Mouse (Mus musculus) left cerebral cortex, adult 18-20 months (tissue): ENCODE data around the gene Hbq1a. TPM values are rescaled to one million over a fixed set of nuclear protein-coding genes. Genes with fewer than 3 reads are reported as not detected.
A peak's percentile ranks its signal among the peaks of the same experiment; 100 is the strongest.
"Not testable (repeated sequence)": the region's sequence is repeated elsewhere in the genome, so short reads cannot be mapped to it uniquely, and the experiment has no call there.

Experiments used
- DNase-seq, 2 experiments: peaks; one replicate each; pipeline ENCODE4 v3.0.0; 2021 to 2022; ENCODE audit warnings: low spot score in 2 of 2, mixed read lengths in 1 of 2
- total RNA-seq, 2 experiments: library from RNA; stranded (reverse); gene quantifications; 2 replicates each; pipeline ENCODE4 v1.2.3; 2021

Gene Hbq1a
- total RNA-seq, 2 experiments from 2014 or later, result 1.3 to 2.5 TPM

DNA sequence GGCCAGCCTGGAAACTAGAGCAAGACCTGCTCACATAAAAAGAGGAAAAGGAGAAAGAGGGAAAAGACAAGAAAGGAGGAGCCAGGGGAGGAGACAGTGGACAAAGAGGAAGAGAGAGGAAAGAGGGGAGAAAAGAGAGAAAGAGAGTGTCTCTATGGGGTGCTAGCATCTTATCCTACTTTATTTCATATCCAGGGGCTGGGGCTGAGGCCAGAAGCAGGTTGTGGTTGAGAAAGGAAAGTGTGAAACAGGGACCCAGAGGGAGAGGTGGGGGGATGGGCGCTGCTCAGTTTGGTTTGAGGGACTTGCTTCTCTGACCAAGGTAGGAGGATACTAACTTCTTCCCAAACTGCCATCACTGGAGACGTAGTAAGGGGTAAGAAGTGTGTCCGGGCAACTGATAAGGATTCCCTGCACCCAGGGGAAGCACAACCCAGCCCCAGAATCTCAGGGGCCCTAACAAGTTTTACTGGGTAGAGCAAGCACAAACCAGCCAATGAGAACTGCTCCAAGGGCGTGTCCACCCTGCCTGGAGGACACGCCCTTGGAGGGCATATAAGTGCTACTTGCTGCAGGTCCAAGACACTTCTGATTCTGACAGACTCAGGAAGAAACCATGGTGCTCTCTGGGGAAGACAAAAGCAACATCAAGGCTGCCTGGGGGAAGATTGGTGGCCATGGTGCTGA lies 16.6 kb upstream of the Hbq1a start, which contains the start of gene Hba-a1:
TSS of gene Hba-a1 (plus strand) at position 421 of the 687 bp plus-strand sequence.
- not testable (repeated sequence) for DNase-seq

DNA sequence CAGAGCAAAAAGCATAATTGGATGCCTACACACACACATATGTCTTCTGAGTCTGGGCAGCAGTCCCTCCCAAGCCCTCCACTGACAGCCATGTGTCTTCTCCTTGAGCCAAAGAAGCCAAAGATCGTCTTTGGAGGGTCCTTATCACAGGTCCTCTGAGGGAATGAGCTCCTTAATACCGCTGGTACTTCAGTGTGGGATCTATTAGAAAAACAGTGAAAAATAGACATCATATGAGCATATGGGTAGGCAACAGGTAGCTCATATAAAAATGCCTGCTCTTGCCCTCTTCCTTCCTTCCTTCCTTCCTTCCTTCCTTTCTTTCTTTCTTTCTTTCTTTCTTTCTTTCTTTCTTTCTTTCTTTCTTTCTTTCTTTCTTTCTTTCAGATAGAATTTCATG lies 15.3 kb upstream of the Hbq1a start:
- not testable (repeated sequence) for DNase-seq

DNA sequence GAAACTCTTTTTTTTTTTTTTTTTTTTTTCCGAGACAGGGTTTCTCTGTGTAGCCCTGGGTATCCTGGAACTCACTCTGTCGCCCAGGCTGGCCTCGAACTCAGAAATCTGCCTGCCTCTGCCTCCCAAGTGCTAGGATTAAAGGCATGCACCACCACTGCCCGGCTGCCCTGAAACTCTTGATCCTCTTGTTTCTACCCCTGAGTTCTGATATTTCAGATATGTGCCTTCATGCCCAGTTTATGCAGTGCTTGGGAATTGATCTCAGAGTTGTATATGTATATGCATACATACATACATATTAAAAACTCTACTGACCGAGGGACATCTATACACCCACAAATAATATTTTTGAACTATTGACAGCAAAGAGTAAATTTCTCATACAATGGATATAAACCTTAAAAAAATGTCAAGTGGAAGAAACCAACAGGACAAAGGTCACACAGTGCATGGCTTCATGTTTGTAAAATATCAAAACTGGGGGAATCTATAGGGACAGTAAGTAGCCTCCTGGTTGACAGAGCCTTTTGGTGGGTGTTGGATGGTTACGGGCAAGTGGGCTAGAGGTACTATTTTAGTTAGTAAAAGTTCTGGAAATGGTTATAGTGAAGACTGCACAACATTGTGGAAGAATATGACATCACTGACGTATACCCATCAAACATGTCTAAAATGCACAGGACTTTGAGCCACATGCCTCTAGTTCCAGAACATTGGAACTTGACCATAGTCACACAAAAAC lies 14.7 kb upstream of the Hbq1a start:
- no peak for DNase-seq

DNA sequence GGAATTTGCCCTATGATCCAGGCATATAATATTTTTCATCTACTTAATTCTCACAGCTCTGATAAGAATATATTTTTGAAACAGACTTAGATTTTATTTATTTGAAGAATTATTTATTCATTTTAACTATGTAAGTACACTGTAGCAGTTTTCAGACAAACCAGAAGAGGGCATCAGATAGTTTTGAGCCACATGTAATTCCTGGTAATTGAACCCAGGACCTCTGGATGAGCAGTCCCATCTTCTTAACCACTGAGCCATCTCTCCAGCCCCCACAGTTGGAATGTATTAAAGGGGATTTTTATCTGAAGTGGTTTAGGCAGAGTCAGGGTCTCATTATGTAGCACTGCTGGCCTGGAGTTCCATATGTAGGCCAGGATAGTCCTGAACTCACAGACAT lies 14.0 kb upstream of the Hbq1a start:
- not testable (repeated sequence) for DNase-seq

DNA sequence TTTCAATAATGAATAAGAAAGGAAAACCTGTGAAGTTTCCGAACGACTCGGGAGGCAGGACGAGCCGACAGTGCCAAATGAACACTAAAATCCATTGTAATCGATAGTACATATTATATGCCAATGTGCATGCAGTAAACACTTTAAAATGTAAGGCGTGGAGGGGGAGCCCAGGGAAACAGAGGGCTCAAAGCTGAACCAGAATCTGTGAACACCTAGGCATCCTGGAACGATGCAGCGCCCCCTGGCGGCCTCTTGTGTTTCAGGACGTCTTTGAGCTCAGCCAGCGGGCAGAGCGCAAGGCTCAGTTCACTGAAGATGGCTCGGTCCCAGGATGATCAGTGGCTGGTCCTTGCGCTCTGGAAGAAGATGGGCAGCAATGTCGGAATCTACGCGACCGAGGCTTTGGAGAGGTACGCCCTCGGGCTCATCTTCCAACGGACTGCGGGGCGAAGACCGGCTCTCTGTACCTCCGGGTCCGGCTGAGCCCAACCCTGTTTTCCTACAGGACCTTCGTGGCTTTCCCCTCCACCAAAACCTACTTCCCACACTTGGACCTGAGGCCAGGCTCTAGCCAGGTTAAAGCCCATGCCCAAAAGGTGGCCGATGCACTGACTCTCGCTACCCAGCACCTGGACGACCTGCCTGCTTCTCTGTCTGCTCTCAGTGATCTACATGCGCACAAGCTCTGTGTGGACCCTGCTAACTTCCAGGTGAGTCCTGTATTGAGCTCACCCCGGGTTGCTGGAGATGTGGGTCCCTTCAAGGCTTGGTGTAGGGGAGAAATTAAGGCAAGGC lies 13.0 kb upstream of the Hbq1a start, which contains the start of gene Hbq1b:
TSS of gene Hbq1b (plus strand) at position 271 of the 798 bp plus-strand sequence.
- DNase-seq, result peak; percentile 78 to 79

DNA sequence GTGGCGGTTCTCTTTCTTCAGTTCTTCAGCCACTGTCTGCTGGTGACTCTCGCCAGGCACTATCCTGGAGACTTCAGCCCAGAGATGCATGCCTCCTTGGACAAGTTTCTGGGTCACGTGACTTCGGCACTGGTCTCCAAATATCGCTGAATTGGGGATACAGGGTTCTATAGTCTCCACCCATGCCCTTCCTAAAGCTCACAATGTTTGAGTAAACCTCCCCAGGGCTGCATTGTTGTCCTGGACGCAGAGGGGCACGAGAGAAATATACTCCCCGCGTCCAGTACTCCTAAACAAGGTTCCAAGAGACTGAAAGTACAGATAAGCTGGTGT lies 12.4 kb upstream of the Hbq1a start:
- DNase-seq, result no peak

DNA sequence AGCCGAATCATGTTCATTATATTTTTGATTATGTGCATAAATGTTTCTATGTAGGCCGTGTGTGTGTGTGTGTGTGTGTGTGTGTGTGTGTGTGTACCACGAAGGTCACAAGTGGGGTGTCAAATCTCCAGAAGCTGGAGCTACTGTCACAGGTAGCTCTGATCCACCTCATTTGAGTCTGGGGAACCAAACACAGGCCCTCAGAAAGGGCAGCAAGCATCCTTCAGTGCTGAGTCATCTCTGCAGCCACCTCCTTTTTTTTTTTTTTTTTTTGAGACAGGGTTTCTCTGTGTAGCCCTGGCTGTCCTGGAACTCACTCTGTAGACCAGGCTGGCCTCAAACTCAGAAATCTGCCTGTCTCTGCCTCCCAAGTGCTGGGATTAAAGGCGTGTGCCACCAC lies 7.0 kb upstream of the Hbq1a start:
- not testable (repeated sequence) for DNase-seq

DNA sequence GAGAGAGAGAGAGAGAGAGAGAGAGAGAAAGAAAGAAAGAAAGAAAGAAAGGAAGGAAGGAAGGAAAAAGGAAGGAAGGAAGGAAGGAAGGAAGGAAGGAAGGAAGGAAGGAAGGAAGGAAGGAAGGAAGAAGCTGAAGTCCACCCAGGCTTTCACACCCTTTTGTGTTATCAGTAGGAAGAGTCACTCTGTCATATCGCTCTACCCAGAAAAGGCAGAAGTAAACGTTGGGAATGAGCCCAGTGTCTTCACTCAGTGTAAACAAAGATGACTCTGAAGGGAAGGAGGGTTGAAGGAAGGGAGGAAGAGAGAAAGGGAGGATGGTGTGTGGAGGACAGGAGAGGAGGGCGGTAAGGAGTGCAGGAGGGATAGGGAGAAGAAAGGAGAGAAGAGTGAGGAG lies 6.4 kb upstream of the Hbq1a start:
- DNase-seq, result not testable (repeated sequence)

DNA sequence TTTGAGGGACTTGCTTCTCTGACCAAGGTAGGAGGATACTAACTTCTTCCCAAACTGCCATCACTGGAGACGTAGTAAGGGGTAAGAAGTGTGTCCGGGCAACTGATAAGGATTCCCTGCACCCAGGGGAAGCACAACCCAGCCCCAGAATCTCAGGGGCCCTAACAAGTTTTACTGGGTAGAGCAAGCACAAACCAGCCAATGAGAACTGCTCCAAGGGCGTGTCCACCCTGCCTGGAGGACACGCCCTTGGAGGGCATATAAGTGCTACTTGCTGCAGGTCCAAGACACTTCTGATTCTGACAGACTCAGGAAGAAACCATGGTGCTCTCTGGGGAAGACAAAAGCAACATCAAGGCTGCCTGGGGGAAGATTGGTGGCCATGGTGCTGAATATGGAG lies 3.7 kb upstream of the Hbq1a start, which contains the start of gene Hba-a2:
TSS of gene Hba-a2 (plus strand) at position 287 of the 400 bp plus-strand sequence.
- DNase-seq, result not testable (repeated sequence)

DNA sequence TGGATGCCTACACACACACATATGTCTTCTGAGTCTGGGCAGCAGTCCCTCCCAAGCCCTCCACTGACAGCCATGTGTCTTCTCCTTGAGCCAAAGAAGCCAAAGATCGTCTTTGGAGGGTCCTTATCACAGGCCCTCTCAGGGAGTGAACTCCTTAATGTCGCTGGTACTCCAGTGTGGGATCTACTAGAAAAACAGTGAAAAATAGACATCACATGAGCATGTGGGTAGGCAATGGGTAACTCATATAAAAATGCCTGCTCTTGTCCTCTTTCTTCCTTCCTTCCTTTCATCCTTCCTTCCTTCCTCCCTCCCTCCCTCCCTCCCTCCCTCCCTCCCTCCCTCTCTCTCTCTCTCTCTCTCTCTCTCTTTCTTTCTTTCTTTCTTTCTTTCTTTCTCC lies 2.5 kb upstream of the Hbq1a start:
- not testable (repeated sequence) for DNase-seq

DNA sequence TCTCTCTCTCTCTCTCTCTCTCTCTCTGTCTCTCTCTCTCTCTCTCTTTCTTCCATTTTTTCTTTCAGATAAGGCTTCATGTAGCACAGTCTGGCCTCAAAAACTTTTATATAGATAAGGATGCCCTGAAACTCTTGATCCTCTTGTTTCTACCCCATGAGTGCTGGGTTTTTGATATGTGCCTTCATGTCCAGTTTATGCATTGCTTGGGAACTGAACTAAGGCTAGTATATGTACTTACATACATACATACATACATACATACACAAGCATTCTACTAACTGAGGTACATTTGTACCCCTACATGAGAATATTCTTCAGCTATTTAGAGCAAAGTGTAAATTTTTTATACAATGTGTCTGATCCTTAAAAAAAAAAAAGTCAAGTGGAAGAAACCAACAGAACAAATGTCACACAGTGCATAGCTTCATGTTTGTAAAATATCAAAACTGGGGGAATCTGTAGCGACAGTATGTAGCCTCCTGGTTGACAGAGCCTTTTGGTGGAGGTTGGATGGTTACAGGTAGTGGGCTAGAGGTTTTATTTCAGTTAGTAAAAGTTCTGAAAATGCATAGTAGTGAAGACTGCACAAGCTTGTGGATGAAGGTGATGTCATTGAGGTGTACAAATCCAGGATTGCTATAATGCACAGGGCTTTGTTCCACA lies 1.9 kb upstream of the Hbq1a start:
- DNase-seq, result no peak

DNA sequence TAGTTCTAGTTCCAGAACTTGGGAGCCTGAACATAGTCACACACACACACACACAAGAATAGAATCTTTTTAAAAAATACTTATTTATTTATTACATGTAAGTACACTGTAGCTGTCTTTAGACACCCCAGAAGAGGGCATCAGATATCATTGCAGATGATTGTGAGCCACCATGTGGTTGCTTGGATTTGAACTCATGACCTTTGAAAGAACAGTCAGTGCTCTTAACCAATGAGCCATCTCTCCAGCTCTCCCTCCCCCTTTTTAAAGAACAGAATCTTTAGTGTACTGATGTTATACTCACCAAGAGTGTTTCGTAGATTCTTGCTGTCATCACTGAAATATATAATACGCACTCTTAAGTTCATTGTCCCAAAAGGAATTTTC lies 1.3 kb upstream of the Hbq1a start:
- no peak for DNase-seq

DNA sequence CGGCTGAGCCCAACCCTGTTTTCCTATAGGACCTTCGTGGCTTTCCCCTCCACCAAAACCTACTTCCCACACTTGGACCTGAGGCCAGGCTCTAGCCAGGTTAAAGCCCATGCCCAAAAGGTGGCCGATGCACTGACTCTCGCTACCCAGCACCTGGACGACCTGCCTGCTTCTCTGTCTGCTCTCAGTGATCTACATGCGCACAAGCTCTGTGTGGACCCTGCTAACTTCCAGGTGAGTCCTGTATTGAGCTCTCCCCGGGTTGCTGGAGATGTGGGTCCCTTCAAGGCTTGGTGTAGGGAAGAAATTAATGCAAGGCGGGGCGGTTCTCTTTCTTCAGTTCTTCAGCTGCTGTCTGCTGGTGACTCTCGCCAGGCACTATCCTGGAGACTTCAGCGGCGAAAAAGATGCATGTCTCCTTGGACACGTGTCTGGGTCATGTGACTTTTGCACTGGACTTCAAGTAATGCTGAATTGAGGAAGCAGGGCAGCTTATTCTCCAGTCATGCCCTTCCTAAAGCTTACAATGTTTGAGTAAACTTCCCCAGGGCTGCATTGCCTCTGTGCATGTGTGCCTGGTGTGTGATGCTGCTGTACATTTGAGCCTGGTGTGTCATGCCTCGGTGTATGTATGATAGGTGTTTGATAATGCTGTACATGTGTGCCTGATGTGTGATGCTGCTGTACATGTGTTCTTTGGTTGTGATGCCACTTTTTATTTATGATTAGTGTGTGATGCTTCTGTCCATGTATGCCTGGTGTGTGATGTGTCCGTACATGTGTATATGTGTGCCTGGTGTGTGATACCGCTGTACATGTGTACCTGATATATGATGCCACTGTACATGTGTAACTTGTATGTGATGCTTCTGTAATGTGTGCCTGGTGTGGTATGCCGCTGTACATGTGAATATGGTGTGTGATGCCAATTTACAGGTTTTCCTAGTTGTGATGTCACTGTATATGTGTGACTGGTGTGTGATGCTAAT lies 704 bp downstream of the Hbq1a start:
- no peak for DNase-seq

DNA sequence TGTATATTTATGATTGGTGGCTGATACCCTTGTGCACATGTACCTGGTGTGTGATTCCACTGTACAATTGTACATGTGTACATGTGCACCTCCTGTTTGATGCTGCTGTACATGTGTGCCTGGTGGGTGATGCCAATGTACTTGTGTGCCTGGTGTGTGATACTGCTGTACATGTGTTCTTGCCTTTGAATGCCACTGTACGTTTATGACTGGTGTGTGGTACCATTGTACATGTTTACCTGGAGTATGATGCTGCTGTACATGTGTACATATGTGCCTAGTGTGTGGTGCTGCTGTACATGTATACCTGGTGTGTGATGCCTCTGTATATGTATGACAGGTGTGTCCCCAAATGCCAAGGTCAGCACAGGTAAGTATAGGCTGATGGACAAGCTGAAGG lies 1.6 kb downstream of the Hbq1a start:
- DNase-seq, result no peak

DNA sequence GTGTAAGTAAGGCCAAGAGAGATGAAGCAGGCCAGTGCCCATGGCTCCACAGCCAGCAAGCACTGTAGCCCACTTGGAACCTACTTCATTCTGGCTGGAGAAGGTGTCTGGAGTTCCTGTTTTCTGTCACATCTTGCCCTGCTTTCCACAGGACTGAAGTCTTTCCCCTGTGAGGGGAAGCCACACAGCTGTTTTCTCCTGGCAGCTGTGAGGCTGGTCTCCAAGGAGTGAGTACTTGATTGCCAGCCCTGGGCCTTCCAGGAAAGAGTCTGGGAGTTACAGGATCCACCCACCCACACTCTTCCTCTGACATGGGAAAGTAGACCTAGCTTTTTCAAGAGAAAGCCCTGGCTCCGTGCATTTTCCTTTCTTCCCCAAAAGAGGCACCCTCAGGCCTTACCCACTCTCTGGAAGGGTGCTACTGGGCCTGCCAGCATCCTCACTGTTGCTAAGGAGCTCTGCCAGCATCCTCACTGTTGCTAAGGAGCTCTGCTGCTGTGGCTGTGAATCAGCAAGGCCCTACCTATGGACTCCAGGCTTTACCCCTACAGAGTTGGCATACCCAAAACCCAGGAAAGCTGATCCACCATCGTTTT lies 3.1 kb downstream of the Hbq1a start:
- DNase-seq, result peak; percentile 24 to 47

DNA sequence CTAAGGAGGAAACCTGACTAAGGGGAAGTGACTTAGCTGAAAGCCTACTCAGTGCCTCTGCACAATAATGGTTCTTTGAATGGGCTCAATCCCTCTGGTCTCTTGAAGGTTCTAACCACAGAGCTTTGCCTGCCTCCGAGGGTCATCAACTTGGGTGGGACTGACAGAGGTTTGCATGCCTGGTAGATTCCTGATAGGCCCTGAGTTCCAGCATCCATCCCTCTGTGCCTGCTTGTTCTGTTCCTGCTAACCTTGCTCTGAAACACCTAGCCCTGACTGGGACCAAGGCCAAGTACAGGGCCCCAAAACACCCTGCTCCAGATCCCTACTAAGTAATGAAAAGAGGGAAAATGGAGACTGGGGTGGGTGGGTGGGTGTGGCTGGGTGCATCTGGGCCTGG lies 3.6 kb downstream of the Hbq1a start:
- no peak for DNase-seq

DNA sequence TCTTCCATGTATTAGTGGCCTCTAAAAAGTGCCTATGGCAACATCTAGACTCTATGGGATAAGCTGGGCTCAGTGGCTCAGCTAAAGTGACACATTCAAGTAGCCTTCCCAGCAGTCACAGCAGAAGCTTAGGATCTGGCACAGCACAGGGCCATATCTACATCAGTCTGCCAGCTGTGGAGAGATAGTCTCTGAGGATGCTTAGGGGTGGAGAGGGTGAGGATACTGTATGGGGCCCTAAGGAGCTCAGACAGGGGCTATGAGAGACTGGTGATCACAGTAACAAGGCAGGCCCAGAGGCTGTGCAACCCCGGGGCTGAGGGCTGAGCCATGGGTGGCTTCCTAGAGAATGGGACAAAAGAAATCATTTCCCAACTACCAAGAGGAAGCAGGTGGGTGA lies 7.1 kb downstream of the Hbq1a start:
- no peak for DNase-seq

DNA sequence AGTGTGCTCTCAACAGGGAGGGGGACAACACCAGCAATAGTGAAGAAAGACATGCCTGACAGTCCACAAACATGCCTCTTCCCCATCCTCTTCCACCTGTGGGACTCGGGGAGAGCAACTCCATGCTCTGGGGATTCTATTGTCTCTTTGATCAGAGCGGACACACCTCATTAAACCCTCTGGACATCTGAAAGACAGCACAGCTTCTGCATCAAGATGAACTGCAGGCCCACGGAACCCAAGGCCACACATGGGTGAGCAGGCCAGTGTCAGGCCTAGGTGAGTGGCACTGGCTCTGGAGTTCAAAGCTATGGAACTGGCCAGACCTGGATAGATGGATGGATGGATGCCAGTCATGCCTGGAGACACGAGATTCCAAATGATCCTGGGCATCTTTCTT lies 9.6 kb downstream of the Hbq1a start:
- no peak for DNase-seq

DNA sequence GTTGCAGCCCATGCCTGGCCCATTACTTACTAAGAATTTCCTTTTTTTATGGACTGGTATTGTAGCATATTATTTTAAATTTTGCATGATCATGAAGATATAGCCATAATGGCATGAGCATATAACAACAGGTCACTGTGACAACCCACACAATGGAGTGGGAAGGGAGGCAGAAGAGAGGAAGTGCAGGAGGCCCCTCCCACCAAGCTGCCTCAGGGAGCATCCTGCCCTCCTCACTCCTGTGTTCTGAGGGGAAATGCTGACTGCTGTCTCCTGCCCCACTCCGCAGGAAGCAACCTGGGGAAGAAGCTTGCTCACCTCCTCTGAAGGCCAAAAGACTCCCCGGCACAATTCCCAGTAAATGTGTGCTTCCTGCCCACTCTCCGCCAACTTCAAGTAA lies 10.1 kb downstream of the Hbq1a start:
- DNase-seq, result no peak

DNA sequence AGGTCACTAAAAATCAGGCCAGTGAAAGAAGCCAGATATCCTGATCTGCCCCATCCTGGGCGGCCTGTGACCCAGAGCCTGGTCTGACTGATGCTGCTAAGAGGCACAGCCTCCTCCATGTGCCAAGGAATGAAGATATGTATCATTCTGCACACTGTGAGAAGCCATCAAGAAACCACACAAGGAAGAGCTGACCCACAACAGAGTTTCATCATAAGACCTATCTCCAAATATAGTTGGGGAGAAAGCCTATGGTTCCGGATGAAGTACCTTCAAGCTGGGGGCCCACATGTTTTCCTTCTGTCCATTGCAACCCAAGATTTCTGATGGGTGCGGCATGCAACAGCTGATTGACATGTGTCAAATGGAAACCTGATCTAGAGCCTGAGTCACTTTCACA lies 16.1 kb downstream of the Hbq1a start:
- no peak for DNase-seq
